Mouse (Mus musculus): ENCODE results near the gene Olfr1392.
"Not testable (repeated sequence)": the region's sequence is repeated elsewhere in the genome, so short reads cannot be mapped to it uniquely, and the experiment has no call there.

Gene Olfr1392

DNA sequence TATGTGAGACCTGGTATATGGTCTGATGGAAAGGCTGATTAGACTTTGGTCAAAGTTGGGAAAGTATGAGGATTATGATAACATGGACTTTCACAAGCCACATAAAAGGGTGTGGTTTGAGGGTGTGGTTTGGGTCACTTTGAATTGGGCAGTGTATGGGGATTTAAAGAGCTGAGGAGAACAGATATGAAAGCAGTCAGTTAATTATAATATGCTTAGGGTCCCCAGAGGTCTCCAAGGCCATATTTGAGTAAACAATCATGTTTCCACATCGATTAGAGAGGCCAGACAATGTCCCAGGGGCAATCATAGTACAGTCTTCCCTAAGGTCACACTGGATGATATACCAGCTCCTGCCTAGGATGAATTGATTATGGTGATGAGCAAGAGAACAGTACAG lies at the start of gene Olfr1392:
Olfr1392 (plus strand) TSS at position 301 of the 400 bp plus-strand sequence.
- not testable (repeated sequence) for DNase-seq (ENCODE audit: low spot score)

DNA sequence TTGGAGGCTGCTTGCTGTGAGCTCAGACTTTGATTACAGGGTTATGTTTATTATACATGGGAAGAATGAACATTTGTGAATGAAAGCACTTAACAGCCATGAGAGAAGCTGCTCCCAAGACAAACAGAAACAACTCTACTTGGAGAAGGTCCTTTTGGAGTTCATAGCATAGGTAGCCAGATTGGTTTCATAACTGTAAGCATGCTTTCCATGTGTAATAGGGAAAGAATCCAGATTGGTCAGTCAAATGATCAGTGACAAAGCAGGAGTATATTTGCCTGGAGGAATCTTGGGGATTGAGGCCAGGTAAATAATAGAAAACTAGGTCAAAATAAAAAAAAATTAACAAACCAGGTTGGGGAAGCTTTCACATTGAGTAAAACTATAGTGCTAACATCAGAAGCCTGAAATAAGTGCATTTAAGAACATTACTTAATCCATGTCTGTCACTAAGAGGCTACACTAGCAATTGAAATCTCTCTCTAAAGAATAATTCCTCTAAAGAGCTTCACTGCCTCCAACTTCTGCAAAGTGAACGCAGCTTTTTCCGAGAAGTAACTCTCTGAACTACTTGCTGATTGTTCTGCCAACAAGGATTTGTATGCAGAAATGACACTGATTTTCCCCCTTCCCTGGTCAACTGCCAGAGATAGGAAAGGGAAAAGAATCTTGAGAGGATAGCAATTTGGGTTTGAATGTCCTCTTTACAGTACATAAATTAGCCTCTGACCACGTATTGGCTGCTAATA lies 49.4 kb upstream of the Olfr1392 start:
- no peak for DNase-seq (ENCODE audit: low spot score)

DNA sequence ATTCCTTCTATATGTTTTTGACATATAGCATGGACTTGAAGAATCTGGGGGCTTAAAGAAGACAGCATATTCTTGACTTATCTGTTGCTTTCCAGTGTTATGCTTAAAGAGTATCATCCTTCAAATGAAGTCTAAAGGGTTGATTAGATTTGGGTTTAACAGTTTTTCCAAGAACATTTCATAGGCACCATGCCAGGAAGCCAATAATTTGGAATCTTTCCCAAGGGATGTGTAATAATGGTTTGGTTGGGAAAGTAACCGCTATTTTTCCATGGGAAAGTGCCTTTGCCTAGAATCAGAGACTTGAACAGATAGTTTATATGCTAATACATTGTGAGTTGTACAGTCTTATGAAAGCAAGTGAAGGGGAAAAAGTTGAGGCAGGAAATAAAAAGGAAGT lies 48.2 kb upstream of the Olfr1392 start:
- DNase-seq (ENCODE audit: low spot score), result no peak

DNA sequence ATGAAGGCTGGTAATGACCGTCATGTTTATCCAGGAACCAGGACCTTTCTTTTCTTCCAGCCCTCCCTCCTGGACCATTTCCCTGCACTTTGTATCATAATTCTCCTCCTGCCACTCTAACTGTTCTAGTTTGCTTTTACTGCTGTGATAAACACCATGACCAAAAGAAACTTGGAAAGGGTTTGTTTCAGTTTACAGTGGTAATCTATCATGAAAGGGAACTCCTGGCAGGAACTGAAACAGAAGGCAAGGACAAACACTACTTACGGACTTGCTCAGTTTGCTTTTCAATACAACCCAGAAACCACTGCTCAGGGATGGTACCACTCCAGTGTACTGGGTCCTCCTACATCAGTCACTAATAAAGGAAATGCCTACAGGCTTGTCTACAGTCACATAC lies 47.5 kb upstream of the Olfr1392 start:
- DNase-seq (ENCODE audit: low spot score), result no peak

DNA sequence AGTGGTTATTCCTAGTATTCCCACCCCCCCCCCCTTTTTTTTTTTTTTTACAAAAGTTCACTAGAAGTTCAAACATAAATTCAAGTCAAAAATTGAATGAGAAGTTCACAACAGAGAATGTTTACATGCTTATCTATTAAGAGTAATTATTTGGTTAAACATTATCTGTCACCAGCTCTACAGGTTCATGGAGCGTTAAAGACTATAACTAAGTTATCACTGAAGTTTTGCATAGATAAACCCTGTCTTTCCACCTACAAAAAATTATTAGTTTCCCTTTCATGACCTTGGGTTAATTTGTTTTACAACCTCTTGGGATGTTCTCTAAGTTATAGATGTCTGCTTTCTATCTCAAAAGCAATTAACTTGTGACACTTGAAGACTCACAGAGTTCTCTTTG lies 44.8 kb upstream of the Olfr1392 start:
- DNase-seq (ENCODE audit: low spot score), result no peak

DNA sequence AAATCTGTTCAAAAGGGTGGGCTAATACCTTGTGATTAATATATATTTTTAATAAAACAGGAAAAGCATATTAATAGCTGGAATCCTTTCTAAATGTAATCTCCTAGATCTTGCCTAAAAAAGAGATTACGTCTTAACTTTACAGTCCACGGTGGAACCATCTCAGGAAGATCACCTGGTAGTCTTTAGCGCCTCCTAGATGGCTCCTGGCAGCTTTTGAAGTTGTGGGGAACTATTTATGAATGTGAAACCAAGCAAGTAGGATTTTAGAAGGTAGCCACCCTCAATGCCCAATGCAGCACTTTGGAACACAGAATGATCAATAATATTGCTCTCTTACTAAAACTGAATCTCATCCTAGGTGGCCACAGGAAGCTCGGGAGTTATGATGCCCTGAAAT lies 44.2 kb upstream of the Olfr1392 start:
- DNase-seq (ENCODE audit: low spot score), result no peak

DNA sequence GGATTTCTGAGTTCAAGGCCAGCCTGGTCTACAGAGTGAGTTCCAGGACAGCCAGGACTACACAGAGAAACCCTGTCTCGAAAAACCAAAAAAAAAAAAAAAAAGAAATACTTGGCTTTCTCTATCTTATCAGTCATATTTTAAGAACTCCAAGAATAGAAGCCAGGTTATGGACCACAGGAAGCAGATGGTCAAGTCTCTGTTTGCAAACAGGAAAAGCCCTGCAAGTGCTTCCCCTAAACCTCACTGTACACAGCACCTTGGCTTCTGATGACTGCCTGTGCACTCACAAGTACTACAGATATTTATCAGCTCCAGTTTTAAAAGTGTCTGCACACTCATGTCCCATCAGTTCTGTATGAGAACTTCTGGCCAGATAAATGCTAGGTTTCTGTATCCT lies 43.6 kb upstream of the Olfr1392 start:
- DNase-seq (ENCODE audit: low spot score), result no peak

DNA sequence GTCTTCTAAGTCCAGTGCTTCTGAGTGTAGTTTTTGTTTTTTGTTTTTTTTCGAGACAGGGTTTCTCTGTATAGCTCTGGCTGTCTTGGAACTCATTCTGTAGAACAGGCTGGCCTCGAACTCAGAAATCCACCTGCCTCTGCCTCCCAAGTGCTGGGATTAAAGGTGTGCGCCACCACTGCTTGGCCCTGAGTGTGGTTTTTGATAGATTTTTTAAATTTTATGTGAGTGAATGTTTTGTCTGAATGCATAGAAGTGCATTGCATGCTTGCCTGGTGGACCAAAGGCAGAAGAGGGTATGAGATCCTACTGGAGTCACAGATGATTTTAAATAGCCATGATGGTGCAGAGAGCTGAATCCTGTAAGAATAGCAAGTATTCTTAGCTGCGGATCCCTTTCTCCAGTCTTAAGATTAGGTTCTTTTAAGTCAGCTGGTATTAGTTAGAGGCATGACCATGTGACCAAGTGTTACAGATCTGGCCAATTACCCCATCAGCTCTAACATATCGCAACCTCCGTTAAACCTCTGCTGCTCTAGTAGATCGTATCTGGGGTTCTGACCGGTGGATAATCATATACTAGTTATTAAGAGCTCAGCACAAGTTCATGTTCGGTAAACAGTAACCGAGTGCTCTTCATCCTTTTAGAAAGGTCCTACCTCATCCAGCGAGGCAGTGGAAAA lies 42.0 kb upstream of the Olfr1392 start:
- DNase-seq (ENCODE audit: low spot score), result no peak

DNA sequence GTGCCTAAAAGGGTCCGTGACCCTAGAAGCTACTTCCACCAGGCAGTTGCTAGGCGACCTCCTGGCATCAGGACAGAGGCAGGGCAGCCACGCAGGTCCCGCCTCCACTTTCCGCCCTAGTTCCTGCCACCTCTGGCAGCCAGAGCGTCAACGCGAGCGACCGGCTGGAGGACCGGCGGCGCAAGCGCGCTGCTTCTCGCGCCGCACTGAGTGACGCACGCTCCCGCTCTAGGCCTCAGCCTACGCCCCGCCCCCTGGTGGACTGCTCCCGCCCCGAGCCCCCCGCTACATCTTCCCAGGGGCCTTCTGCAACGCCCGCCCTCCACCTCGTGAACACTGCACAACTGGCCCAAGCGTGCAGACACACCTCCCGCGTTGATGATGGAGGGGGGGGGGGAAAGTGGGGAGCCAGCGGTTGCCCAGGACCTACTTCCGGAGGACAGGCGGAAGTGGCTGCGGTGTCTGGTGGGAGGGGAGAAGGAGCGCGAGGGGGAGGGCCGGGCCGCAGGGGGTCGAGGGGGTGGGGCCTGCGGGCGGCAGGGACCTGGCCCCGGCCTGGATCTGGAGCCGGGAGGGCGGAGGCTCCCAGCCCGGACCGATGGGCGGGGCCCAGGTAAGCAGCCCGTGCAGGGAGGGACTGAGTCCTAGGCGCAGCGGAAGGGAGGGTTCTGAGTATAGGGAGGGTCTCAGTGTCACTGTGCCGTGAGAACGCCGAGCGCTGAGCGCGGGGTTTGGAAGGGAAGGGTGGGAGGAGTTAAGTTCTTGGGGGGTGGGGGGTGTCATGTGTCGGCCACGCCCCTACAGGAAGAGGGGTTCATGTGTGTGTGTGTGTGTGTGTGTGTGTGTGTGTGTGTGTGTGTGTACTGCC lies 41.1 kb upstream of the Olfr1392 start, which contains the start of gene Mgat1:
Mgat1 (plus strand) TSS at position 465 of the 868 bp plus-strand sequence.
- peak; percentile 94 for DNase-seq (ENCODE audit: low spot score)

DNA sequence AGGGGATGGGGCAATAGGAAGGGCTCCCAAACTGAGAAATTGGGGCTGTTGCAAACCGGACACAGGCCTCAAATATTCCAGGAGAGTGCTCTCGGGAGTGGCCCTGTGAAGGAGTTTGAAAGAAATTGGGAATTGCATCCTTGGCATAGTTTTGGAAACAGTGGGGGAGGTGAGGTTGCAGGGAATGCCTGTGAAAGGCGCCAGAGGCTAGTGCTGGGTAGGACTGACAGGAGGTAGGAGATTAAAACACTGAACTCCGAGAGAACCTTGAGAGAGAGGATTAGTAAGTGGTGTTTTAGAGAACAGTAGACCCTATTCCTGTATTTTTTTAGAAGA lies 40.5 kb upstream of the Olfr1392 start:
- no peak for DNase-seq (ENCODE audit: low spot score)

DNA sequence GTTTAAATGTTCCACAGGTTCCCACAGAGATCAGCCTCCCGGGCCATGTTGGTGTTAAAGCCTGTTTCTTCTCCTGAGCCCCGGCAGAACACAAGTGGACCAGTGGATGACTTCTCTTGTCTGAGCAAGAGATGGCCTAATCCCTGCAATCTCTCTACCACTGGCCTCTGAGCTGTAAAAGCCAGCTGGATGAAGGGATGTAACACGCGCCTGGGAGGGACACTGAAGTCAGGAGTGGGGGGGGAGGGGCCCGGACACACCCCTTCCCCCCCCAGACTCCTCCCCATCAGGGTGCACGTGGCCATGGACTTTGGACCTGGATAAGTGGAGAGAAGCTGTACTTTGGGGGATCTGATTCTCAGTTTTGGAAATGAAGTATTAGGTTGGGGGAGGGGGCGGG lies 39.9 kb upstream of the Olfr1392 start:
- no peak for DNase-seq (ENCODE audit: low spot score)

DNA sequence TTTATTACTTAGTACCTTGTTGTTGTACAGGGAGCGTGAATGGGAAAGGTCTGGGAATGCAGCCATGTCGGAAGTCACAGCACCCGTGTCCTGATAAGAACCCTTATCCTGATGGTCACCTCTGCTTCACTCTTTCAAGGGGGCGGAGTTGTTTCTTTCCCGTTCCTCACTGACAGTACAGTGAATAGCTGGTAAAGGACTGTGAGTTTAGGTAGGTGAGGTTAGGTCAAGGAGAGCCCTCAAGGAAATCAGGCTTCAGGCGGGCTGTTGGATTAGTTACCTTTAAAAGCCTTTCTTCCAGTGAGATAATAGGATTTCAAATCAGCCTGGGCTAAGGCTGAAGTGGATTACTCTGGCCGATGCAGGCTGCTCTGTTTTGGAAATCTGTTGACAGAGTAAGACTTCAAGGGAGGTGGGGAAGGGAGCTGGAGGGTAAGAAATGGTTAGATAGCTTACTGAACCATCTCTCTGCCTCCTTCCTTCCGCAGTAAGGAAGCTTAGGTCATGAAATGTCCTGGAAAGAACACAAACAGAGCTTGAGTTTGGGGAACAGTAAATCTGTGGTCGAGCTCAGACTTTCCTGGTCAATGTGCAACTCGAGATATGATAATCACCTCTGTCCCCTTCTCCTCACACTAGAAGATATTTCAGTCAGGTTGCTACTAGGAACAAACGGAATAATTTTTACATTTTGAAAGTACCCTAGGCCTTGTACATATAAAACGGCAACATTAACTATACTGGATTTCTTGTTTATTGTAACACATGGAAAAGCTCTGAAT lies 39.3 kb upstream of the Olfr1392 start:
- DNase-seq (ENCODE audit: low spot score), result no peak

DNA sequence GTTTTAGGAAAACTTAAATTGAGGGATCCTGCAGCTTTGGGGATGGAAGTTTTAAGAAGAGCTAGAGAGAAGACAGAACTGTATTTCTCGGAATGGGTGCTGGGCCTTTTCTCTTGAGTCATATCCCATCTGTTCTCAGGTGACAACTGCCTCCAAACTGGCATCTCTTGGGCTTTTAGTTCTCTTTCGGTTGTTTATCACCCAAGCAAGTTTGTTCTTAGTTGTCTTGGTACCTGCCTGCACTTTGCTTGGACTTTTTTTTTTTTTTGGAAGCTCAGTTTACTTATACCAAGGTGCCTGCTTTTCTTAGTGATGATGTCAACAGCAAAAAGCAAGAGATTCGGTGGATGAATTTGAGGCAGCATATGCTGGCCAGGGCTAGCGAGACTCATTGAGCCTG lies 38.6 kb upstream of the Olfr1392 start:
- DNase-seq (ENCODE audit: low spot score), result no peak

DNA sequence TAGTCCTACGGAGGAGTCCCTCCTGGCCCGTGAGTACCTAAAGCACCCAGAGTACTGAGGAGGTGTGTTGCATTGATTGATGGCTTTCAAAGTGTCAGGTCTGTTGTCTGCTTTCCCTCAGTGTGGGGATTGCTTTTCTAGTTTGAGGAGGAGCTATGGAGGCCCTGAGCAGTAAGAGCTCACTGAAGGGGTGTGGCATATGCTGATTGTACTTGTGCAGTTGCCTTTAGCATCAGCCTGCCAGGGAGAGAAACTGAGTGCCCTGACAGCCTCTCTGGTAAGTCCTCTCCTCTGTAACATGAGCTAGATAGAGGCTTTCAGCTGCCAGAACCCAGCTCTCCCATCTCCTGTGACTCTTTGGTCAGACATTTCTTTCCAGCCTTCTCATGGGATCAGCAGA lies 37.8 kb upstream of the Olfr1392 start:
- DNase-seq (ENCODE audit: low spot score), result no peak

DNA sequence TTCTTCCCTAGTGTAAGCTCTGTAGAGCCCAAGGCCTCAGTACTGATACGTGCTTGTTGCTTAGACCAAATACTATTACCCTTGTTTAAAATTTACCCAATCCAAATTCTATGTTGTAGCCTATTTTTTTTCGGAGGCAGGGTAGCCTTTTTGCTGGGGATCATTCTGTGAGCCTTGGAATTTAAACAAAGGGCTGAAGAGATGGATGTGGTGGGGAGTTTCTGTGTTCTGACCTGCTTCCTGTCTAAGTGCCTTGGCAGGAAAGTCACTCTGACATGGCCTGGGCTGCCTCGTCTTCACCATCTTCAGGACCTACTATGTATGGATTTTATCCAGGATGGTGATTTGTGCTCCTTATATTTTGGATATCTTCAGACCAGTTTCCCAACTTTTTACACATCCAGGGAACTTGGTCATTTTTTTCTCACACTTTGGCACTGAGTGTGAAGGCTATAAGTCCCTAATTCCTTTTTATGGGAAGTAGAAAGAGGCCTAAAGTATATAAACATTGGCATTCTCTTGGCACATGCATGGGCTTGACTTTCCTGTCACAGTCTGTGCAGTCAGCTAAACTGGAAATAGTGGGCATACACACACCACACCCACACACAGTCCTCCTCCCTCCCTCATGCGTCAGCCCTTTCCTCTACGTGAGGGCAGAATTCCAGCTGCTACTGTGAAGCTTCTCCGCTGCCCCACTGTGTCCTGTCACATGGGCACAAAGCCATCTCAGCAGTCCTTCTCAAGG lies 36.7 kb upstream of the Olfr1392 start:
- no peak for DNase-seq (ENCODE audit: low spot score)

DNA sequence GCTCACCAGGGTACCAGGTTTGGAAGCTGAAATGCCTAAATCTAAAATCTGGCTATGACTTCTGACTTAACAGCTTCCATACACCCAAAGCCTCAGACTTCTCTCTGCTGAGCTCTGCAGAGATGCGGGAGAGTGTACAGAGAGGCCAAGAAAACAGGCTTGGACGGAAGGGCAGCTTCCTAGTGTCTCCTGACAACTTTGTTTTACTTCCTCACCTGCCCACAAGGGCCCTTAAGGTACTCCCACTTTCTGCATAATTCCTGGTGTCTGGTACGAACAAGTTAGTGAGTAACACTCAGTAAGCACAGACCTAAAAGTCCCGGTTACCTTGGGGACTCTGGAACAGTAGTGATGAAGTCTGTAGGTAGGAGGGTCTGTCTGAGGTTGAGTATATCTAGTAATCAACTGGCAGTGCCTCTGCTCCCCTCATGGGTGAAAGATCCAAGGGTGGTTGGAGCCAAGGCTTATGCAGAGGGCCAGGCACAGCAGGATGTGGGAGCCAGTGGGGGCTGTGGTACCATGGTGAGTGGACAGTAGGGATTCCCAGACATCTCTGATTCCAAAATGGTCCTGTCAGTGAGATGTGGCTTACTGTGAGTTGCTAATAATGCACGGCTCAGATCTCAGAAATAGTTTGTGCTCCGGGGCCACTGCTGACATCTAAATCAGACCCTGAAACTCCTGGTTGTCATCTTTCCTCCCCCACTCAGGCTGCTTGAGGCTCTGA lies 35.9 kb upstream of the Olfr1392 start:
- DNase-seq (ENCODE audit: low spot score), result no peak

DNA sequence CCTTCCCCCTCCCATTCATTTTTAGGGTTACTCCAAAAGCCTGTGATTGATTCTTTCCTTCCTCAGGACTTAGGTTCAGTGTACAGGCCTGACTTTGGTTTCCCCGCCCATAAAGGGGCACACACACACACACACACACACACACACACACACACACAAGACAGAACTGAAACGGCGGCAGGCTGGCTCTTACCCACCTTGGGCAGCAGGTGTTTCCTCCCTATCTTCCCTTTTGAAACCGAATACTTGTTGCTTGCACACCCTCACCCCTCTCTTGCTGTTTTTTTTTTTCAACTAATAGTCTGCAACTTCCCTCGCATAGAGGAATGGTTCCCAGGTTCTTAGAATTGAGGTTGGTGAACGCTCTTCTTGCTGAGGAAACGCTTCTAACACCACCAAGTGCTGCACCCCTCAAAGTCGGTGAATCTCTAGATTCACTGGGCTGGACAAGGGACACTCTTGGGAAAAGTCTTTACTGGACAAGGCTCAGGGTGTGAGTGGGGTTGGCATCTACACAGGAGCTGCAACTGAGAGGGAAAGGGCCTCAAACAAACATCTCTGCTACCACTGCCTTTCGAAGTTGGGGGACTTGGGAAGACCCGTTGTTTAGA lies 35.2 kb upstream of the Olfr1392 start:
- DNase-seq (ENCODE audit: low spot score), result no peak

DNA sequence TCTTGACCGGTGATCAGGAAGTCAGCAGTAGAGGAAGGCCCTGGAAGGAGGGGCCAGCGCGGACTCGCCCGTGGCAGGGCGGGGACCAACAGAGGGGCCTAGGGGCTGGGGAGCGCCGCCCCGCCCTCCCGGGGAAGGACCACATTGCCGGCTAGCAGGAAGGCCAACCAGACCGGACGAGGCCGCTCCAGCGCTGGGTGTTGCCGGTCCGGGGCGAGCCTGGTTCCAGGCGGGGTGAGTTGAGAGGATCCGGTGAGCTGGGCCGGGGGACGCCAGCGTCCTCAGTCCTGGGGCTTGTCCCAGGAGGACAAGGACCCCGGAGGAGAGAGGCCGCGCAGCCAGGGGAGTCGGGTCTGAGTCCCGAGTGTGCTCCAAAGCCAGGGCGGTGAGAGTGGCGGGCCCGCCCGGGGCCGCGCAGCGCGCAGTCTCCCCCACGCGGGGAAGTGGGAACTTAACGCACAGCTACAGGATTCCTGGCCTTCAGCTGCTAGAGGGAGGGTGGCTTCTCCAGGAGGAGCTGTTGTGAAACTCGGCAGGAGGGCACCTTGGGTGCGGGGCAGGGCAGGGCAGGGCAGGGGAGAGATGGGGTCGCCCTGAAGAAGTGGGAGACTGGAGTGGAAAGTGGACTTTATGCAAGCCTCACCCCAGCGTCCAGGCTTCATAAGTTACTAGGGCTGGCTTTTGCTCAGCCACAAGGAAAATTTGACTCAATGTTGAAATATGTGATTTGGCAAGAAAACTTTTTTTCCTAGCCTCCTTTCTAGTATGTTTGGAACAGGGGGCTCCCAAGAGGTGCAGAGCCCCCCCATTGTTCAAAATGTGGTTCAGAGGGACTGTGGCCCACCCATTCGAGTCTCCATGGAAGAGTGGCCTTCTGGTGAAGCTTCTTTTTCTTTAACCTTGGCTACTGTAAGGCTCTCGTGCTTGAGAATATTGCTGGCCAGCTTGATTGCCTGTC lies 34.4 kb upstream of the Olfr1392 start:
- peak; percentile 79 for DNase-seq (ENCODE audit: low spot score)

DNA sequence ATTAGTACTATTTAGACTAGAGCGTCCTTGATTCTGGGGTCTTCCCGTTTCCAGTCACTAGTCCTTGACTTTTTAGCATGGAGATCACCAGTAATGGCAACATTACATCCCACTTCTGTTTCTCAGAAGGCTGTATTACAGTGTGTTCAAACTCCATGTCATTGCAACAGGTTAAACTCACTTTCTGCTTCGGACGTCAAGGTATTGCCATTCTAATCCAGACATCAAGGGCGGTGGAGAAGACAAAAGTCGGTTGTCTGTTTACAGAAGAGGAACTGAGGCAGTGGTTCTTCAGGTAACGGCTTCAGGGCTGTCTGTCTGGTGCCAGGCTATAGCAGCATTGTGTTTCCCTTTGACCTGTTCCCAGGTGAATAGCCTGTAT lies 33.7 kb upstream of the Olfr1392 start:
- DNase-seq (ENCODE audit: low spot score), result no peak

All from testis, postnatal 14 days (tissue).